Mouse (Mus musculus): ENCODE data around the gene Vmn1r195. TPM values are rescaled to one million over a fixed set of nuclear protein-coding genes. Genes with fewer than 3 reads are reported as not detected.
"Not testable (repeated sequence)": the region's sequence is repeated elsewhere in the genome, so short reads cannot be mapped to it uniquely, and the experiment has no call there.

The Vmn1r195 gene
- polyA plus RNA-seq (2015; fragmentation: Nextera tagmentation; extraction: Ambion mirVana) = not detected in 2 replicates

DNA sequence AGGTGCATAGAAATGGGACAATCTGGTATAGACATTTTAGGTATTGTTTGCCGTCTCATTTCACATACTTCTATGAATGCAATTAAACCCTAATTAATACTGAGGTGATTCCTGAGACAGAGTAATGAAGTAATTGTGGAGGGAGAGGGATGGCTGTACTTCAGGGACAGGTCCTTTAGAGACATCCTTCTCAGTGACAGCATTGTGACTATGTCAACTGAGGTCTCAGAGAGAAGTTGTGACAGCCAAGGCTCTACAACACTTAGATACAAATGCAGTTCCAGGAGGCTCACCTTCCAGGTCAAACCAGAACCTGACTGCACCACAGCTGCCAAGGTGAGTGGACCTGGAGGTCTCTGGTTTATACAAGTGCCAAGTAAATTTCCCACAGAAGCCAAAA, at the start of gene Vmn1r195:
TSS of gene Vmn1r195 (plus strand) at position 301 of the 400 bp plus-strand sequence.
- H3K27me3 ChIP-seq (ENCODE audit: insufficient read depth, low read length); H3K4me1 ChIP-seq (ENCODE audit: insufficient read depth); H3K36me3 ChIP-seq (replicated peaks; ENCODE audit: insufficient read depth, low read length); H3K9ac ChIP-seq (replicated peaks); H3K27ac ChIP-seq (ENCODE audit: low read depth); DNase-seq; H3K4me2 ChIP-seq (ENCODE audit: low read depth, low read length); H3K9me3 ChIP-seq (ENCODE audit: low read length); H3K4me3 ChIP-seq (ENCODE audit: low read depth, low read length); ATAC-seq: not testable (repeated sequence)
- WGBS (ENCODE audit: insufficient replicate concordance) = 69% methylated on average over 1 of the region's 1 CpGs

DNA sequence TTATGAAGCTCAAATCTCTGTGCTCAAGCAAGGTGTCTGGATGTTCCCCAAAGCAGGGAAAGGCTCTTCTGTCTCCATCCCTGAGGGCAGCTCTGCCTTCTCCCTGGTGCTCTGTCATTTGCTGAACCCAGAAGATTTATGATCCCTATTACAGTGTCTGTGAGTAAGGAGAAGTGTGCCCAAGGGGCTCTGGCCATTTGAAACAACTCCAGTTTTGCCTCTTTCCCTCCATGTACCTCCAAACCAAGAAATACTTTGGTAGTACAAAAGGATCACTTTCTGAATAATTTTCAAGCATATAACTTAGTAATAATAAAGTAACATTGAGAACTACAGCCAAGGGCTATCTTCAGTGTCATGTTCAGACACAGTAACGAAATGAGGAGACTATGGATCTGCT, 47.3 kb upstream of the Vmn1r195 start, which contains the start of gene Vmn1r193:
TSS of gene Vmn1r193 (minus strand) at position 101 of the 400 bp plus-strand sequence.
- ATAC-seq; H3K36me3 ChIP-seq (replicated peaks; ENCODE audit: insufficient read depth, low read length); H3K27me3 ChIP-seq (ENCODE audit: insufficient read depth, low read length); H3K4me2 ChIP-seq (ENCODE audit: low read depth, low read length); H3K9me3 ChIP-seq (ENCODE audit: low read length); H3K27ac ChIP-seq (ENCODE audit: low read depth); H3K4me1 ChIP-seq (ENCODE audit: insufficient read depth); H3K9ac ChIP-seq (replicated peaks); DNase-seq; H3K4me3 ChIP-seq (ENCODE audit: low read depth, low read length): not testable (repeated sequence)
- whole genome bisulfite sequencing (ENCODE audit: insufficient replicate concordance) = 58% methylated on average over 1 of the region's 1 CpGs

DNA sequence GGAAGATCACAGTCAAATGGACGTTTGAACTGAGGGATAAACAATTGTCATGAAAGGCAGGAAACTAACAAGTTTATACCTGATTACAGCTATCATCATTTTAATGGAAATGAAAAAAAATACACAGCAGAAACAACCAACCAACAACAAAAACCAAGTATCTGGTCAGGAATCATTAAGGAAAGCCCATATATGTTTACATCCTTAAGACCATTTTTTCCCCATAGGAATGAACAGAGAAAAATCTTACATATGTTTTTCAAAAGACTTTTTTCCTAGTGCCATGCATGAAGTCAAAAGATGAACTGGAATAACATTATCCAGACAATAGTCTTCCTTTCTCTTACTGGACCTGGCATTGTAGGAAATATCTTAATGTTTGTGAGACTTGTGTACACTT, 26.4 kb upstream of the Vmn1r195 start, which contains the start of gene Vmn1r194:
TSS of gene Vmn1r194 (plus strand) at position 301 of the 400 bp plus-strand sequence.
- ATAC-seq (no peak), DNase-seq (no peak)
- Histone ChIP-seq H3K27me3 (ENCODE audit: insufficient read depth, low read length) (no peaks in the 10 kb centered on the region), H3K4me3 (ENCODE audit: low read depth, low read length) (no peak within 1 kb of the TSS), H3K27ac (ENCODE audit: low read depth) (no peak within 1 kb of the TSS), H3K9ac (replicated peaks) (no peak within 1 kb of the TSS), H3K4me1 (ENCODE audit: insufficient read depth) (no peaks in the 10 kb centered on the region), H3K4me2 (ENCODE audit: low read depth, low read length) (no peak within 1 kb of the TSS), H3K9me3 (ENCODE audit: low read length) (no peaks in the 10 kb centered on the region), H3K36me3 (replicated peaks; ENCODE audit: insufficient read depth, low read length) (no peaks in the 10 kb centered on the region)
- 33% methylated on average over 1 of the region's 1 CpGs for WGBS (ENCODE audit: insufficient replicate concordance)
- TF ChIP-seq CTCF (IDR thresholded peaks at IDR 0.05; ENCODE audit: low read depth) (no peak), EP300 (IDR thresholded peaks at IDR 0.05; ENCODE audit: low read depth) (no peak)

DNA sequence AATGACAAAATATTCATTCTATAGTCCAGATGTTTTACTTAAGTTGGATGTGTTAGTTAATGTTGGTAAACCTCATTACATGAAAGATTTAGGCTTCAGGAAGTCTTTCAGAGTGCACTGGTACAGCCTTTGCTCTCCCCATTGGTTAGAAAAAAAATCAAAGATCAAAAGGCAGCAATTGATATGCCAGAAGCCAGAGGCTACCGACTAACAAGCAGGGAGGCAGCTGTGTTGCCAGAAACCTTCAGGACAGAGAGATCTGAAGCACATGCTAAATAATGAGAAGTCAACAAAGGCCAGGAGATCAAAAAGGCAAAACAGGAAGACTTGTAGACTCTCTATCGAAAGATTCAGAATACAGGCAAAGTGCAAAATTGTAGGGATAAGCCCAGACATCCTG, 1.4 kb downstream of the Vmn1r195 start:
- no peaks in the 10 kb centered on the region for H3K27me3 ChIP-seq (ENCODE audit: insufficient read depth, low read length)
- no peak overlapping the region for H3K9ac ChIP-seq (replicated peaks)
- DNase-seq (no peak), ATAC-seq (no peak)
- no peak overlapping the region for H3K27ac ChIP-seq (ENCODE audit: low read depth)
- 36% methylated on average over 2 of the region's 2 CpGs for WGBS (ENCODE audit: insufficient replicate concordance)
- H3K4me3 ChIP-seq (ENCODE audit: low read depth, low read length) = no peak overlapping the region
- H3K9me3 ChIP-seq (ENCODE audit: low read length) = no peaks in the 10 kb centered on the region
- no peak overlapping the region for H3K4me2 ChIP-seq (ENCODE audit: low read depth, low read length)
- no peaks in the 10 kb centered on the region for H3K4me1 ChIP-seq (ENCODE audit: insufficient read depth)
- TF ChIP-seq EP300 (IDR thresholded peaks at IDR 0.05; ENCODE audit: low read depth) = no peak
- TF ChIP-seq CTCF (IDR thresholded peaks at IDR 0.05; ENCODE audit: low read depth) = no peak
- no peaks in the 10 kb centered on the region for H3K36me3 ChIP-seq (replicated peaks; ENCODE audit: insufficient read depth, low read length)

DNA sequence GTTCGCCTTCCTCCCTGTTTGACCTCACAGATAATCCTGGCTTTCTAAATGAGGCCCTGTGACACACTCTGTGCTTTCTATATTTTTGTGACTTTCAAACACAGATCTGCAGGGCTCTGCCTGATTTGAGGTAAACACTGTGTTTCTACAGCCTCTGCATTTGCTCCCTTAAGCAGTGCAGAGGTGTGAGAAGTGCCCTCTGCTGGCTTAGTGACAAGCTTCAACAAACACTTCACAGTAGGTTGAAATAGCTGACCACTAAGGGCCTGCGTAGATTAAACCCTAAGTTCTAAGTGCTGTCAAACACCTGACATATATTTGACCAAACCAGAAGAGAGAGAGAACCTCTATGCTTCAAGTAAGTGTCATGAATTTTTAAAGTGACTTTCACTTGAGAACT, 14.3 kb downstream of the Vmn1r195 start:
- no peak for ATAC-seq
- no peak for DNase-seq

DNA sequence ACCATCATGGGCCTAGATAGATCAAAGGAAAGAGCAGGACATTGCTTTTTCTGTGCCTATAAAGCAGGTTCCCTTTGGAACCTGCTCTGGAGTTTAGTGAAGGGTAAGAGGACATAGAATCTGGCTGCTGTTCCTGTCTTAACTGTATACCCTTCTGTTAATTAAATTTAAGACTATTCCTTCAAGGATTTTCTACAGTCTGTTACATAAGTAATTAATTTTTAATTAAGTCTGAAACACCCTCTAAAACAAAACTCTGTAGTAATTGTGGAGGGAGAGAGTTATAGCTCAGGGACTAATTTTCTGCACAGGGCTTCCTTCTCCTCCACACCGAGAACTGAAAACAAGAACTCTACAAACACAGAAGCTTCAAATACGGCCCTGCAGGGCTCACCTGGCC, 19.3 kb downstream of the Vmn1r195 start, which contains the start of gene Vmn1r196:
TSS of gene Vmn1r196 (plus strand) at position 301 of the 400 bp plus-strand sequence.
- Histone ChIP-seq H3K9ac (replicated peaks) (no peak within 1 kb of the TSS), H3K9me3 (ENCODE audit: low read length) (no peaks in the 10 kb centered on the region), H3K4me3 (ENCODE audit: low read depth, low read length) (no peak within 1 kb of the TSS), H3K27me3 (ENCODE audit: insufficient read depth, low read length) (no peaks in the 10 kb centered on the region), H3K36me3 (replicated peaks; ENCODE audit: insufficient read depth, low read length) (no peaks in the 10 kb centered on the region), H3K4me1 (ENCODE audit: insufficient read depth) (no peaks in the 10 kb centered on the region), H3K27ac (ENCODE audit: low read depth) (no peak within 1 kb of the TSS), H3K4me2 (ENCODE audit: low read depth, low read length) (no peak within 1 kb of the TSS)
- ATAC-seq (no peak), DNase-seq (no peak)
- WGBS (ENCODE audit: insufficient replicate concordance) = 64% methylated on average over 2 of the region's 2 CpGs
- TF ChIP-seq EP300 (IDR thresholded peaks at IDR 0.05; ENCODE audit: low read depth) (no peak), CTCF (IDR thresholded peaks at IDR 0.05; ENCODE audit: low read depth) (no peak)

More for the DNA sequence above, 14.3 kb downstream of the Vmn1r195 start:
- no peak for TF ChIP-seq CTCF (IDR thresholded peaks at IDR 0.05; ENCODE audit: low read depth)
- TF ChIP-seq EP300 (IDR thresholded peaks at IDR 0.05; ENCODE audit: low read depth) = no peak
- H3K36me3 ChIP-seq (replicated peaks; ENCODE audit: insufficient read depth, low read length) = no peaks in the 10 kb centered on the region
- H3K9me3 ChIP-seq (ENCODE audit: low read length) = no peaks in the 10 kb centered on the region
- H3K27me3 ChIP-seq (ENCODE audit: insufficient read depth, low read length) = no peaks in the 10 kb centered on the region
- H3K27ac ChIP-seq (ENCODE audit: low read depth) = no peak overlapping the region
- H3K4me3 ChIP-seq (ENCODE audit: low read depth, low read length) = no peak overlapping the region
- WGBS (ENCODE audit: insufficient replicate concordance) = 57% methylated on average over 2 of the region's 2 CpGs
- no peak overlapping the region for H3K4me2 ChIP-seq (ENCODE audit: low read depth, low read length)
- H3K4me1 ChIP-seq (ENCODE audit: insufficient read depth) = no peaks in the 10 kb centered on the region
- no peak overlapping the region for H3K9ac ChIP-seq (replicated peaks)

DNA sequence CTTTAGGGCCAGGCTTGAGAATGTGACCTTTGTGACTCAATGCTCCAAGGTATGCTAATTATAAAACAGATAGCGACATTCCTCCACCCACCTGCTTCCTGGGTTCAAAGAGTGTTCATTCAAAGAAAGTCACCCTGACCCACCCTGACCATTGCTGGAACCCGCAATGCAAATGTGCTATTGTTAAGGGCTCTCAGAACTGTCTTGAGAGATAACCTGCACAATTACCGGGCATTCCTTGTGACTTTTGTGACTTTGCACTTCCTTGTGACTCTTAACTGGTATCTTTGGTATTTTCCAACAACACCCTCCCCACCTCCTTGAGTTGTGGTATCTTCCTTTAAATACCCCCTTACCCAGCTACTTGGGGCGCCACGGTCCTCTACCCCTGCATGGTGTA, 37.8 kb downstream of the Vmn1r195 start:
- H3K4me2 ChIP-seq (ENCODE audit: low read depth, low read length); H3K27me3 ChIP-seq (ENCODE audit: insufficient read depth, low read length); H3K27ac ChIP-seq (ENCODE audit: low read depth); H3K9me3 ChIP-seq (ENCODE audit: low read length); H3K4me3 ChIP-seq (ENCODE audit: low read depth, low read length); DNase-seq; ATAC-seq; H3K36me3 ChIP-seq (replicated peaks; ENCODE audit: insufficient read depth, low read length); H3K4me1 ChIP-seq (ENCODE audit: insufficient read depth); H3K9ac ChIP-seq (replicated peaks): not testable (repeated sequence)
- 84% methylated on average over 5 of the region's 5 CpGs for WGBS (ENCODE audit: insufficient replicate concordance)
